ENCODE assay signal across 8 mouse cellular contexts in genomic region chr13:33762293-33763125, GRCm38 (mm10).
A peak's percentile ranks its signal among the peaks of the same experiment; 100 is the strongest.
DNase-seq lines count a peak whose midpoint lies in the region; ATAC-seq lines count a peak whose summit lies in the region.

No protein-coding gene starts in this region.

- no peak; the same call in 1 of the 2 replicates for ATAC-seq in granulocyte monocyte progenitor cell, adult 5-6 weeks (replicated peaks; ENCODE audit: poor library complexity, severe bottlenecking)

- DNase-seq in A20 (ENCODE audit: low read depth, low spot score), result peak; percentile 40
- DNase-seq in ZHBTc4 (ENCODE audit: low read depth, low spot score), result peak; percentile 91
- DNase-seq in embryo, embryonic 10 days (ENCODE audit: low spot score), result peak; percentile 60
- DNase-seq in heart, adult 9 months (ENCODE audit: low spot score in 2 of 2), result peak; percentile 16 to 44
- DNase-seq in kidney, postnatal 10 days, result peak; percentile 86
- peak; percentile 20 for DNase-seq in liver
- DNase-seq in retina, postnatal 1 day, result peak; percentile 12

Comparison
In these comparisons a context has a peak if more than half of its experiments do, and no peak if none do; other contexts are left out.
1. DNase-seq: peak in every context shown above with its lines; median percentile 91 in ZHBTc4; 86 in kidney, postnatal 10 days; 60 in embryo, embryonic 10 days; 40 in A20; 30 in heart, adult 9 months; 20 in liver; 12 in retina, postnatal 1 day.